Mouse (Mus musculus) bone marrow macrophage, adult 2 months (primary cell): ENCODE measurements around the gene Scarb2. TPM values are rescaled to one million over a fixed set of nuclear protein-coding genes. Genes with fewer than 3 reads are reported as not detected.

Experiments used
- H3K27ac ChIP-seq: 2 replicates; pipeline ENCODE4 v1.5.1; 2012; ENCODE audit warnings: low read depth, low read length; ENCODE audit not compliant: insufficient read depth
- H3K4me1 ChIP-seq: 2 replicates; pipeline ENCODE4 v1.6.1; 2012; ENCODE audit warnings: low read length; ENCODE audit not compliant: control insufficient read depth, insufficient read depth
- H3K4me3 ChIP-seq: 2 replicates; pipeline ENCODE4 v1.5.1; 2012; ENCODE audit warnings: mild to moderate bottlenecking, low read length, moderate library complexity; ENCODE audit not compliant: insufficient read depth
- CTCF ChIP-seq: IDR thresholded peaks from 2 replicates; pipeline ENCODE4 v1.5.1; 2012; ENCODE audit warnings: low read depth, mild to moderate bottlenecking, low read length, moderate library complexity
- POLR2A ChIP-seq: IDR thresholded peaks from 2 replicates; pipeline ENCODE4 v1.6.1; 2012; ENCODE audit warnings: mild to moderate bottlenecking, low read depth, low read length, borderline replicate concordance
- polyA plus RNA-seq: library from polyadenylated mRNA; stranded (reverse); fragments of >200 nt; gene quantifications from 2 replicates; pipeline ENCODE4 v1.2.4, GENCODE M21; 2012; ENCODE audit not compliant: missing spikeins, insufficient read depth, insufficient read length

Scarb2 gene
- polyA plus RNA-seq, 1 experiment, result 98.6 TPM

DNA sequence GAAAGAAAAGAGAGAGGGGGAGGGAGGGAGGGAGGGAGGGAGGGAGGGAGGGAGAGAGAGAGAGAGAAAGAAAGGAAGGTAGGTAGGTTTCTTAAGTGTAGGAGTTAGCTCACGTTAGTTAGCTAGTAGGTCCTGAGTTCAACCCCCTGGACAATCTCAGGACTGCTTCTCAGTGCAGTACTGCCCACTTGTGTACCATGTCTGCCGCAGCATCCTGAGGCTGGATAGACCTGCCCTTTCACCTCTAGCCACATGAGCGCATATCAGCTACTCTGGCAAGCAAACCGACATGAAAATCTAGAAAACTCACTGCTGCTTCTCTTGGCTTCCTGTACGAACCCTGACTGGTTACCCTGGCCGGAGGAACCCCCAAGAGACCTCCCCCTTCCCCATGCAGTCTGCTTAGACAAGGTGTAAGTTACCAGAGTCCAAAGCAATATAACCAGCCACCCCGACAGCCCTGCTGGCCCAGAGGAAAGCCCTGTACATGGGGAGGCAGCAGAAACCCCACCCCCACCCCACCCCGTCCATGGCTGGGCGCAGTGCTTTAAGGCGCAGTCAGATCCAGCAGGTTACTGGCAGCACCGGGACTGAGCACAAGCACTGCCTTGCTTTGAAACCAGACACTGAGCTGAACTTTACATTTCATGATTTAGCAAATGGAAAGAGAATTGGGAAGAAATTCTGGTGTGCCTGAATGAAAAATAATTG is 93.2 kb downstream of the Scarb2 start:
- H3K27ac ChIP-seq, result no peak overlapping the region
- TF ChIP-seq POLR2A (no peak), CTCF (no peak)
- H3K4me1 ChIP-seq, result peaks cover 15% of the 10 kb centered on the region
- H3K4me3 ChIP-seq, result no peak overlapping the region

DNA sequence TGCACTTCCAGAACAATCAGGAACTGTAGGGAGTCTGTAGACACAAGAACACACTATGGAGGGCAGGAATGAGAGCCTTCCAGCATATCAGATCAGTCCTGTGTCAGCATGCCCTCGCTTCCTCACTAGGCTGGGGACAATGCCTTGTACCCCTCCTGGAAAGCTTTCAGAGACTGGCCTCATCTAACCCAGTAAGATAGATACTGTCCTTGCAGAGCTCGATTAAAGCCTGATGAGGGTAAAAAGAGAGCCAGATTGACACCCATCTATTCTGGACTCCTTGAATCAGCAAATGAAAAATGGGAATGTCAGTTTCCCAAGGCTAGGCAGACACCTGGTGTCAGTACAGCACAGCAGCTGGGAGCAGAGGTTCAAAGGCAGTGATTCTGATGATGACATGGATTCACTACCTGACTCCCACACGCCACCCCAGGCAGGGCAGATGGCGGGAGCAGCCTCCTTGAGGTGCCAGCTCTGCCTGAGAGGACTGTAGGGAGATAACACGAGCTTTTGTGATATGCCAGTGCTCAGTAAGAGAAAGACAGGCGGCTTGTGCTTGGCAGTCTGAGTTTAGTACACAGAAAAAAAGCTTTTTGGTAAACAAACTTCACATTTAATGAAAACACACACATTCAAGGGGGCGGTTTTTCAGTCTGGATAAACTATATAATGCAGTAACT is 95.0 kb downstream of the Scarb2 start:
- H3K4me1 ChIP-seq, result peaks cover 15% of the 10 kb centered on the region

DNA sequence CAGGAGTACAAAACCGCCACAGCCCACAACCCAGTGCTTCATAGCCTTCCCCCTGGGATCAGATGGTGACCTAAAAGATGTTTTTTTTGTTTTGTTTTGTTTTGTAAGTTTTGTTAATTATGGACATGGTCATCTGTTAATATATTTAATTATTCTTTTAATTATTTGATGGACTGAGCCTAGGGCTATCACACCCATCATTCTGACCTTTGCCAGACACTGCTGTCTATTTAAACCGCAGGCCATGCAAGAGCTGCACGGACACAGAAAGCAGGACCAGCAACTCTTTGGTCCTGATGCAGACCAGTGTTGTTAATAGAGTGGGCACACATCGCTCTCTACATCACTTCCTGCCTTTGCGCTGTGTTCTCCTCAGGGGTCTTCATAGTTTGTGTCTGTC is 96.1 kb downstream of the Scarb2 start:
- peaks cover 15% of the 10 kb centered on the region for H3K4me1 ChIP-seq
- TF ChIP-seq POLR2A (no peak), CTCF (no peak)
- H3K4me3 ChIP-seq, result no peak overlapping the region
- H3K27ac ChIP-seq, result no peak overlapping the region

More for the DNA sequence above, 95.0 kb downstream of the Scarb2 start:
- H3K4me3 ChIP-seq, result no peak overlapping the region
- no peak for TF ChIP-seq POLR2A
- no peak for TF ChIP-seq CTCF
- no peak overlapping the region for H3K27ac ChIP-seq

- TF ChIP-seq POLR2A (no peak), CTCF (no peak)
- Histone ChIP-seq H3K27ac (no peak overlapping the region), H3K4me1 (peaks cover 15% of the 10 kb centered on the region), H3K4me3 (no peak overlapping the region)
These were observed 97.1 kb downstream of the Scarb2 start for GRCm38 (mm10) chr5:92409361-92410155.

GRCm38 (mm10) chr5:92404400-92404678 is 102.3 kb downstream of the Scarb2 start:
- H3K27ac ChIP-seq, result no peak overlapping the region
- no peak overlapping the region for H3K4me3 ChIP-seq
- H3K4me1 ChIP-seq, result peaks cover 2% of the 10 kb centered on the region
- no peak for TF ChIP-seq CTCF
- TF ChIP-seq POLR2A, result no peak

GRCm38 (mm10) chr5:92403562-92404399 is 102.9 kb downstream of the Scarb2 start:
- Histone ChIP-seq H3K4me1 (no peaks in the 10 kb centered on the region), H3K4me3 (no peak overlapping the region), H3K27ac (no peak overlapping the region)
- TF ChIP-seq POLR2A, result no peak

DNA sequence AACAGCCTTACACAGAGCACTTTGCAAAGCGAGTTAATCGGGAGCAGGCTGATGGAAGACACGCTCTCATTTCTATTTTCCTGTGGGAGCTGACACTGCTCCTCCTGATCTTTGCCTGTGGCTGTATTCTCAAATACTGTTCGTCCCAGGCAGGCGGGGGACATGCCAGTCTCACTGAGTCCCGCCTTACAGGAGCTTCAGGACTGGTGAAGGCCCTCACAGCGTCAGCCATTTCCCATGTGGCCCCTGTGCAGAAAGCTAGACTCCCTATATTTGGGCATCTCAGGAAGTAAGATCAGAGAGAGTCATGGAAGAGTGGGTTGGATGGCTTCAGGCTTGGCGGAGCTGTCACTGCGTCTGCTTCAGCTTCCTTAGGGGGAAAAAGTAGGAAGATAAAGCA is 103.8 kb downstream of the Scarb2 start:
- H3K4me1 ChIP-seq, result no peaks in the 10 kb centered on the region
- no peak for TF ChIP-seq CTCF
- TF ChIP-seq POLR2A, result no peak
- no peak overlapping the region for H3K4me3 ChIP-seq
- H3K27ac ChIP-seq, result no peak overlapping the region

GRCm38 (mm10) chr5:92398153-92398552 is 108.5 kb downstream of the Scarb2 start:
- Histone ChIP-seq H3K4me1 (no peaks in the 10 kb centered on the region), H3K27ac (no peak overlapping the region), H3K4me3 (no peak overlapping the region)
- TF ChIP-seq CTCF, result peak; percentile 62
- no peak for TF ChIP-seq POLR2A

DNA sequence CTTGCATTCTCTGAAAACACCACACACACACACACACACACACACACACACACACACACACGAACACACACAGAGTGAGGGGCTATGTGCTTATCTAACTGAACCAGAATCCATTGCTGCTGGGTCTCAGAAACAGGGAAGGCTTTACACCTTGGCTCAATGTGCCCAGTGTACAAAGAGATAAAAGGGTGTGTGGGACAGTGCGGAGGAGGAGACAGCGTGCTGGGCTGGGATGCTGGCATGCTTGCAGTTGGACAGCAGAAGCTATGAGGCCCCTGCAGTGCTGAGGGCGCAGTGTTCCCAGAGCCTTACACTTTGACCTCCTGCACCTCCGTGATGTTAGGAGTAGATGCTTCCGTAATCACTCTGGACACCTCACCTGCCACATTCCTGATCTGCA is 110.2 kb downstream of the Scarb2 start:
- no peak for TF ChIP-seq CTCF
- TF ChIP-seq POLR2A, result no peak
- H3K4me1 ChIP-seq, result no peaks in the 10 kb centered on the region

DNA sequence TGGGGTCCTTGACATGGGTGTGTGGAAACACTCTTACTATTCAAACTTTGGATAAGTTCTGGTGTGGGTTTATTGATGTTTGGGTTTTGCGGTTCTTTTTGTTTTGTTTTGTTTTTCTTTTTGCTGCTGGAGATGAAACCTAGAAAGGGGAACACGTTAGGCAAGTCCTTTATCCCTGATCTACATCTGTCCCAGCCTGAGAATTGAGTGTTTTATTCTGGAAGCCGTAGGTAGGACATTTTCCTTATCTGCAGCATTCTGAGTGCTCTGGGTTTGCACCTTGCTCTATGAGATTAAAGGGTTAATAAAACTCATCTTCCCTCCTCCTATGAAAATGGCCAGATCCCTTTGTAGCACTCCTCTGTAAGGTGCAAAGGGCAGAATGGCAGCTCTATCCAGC is 110.9 kb downstream of the Scarb2 start:
- Histone ChIP-seq H3K4me3 (no peak overlapping the region), H3K27ac (no peak overlapping the region), H3K4me1 (no peaks in the 10 kb centered on the region)
- TF ChIP-seq POLR2A, result no peak
- TF ChIP-seq CTCF, result no peak

More for the DNA sequence above, 110.2 kb downstream of the Scarb2 start:
- no peak overlapping the region for H3K27ac ChIP-seq
- H3K4me3 ChIP-seq, result no peak overlapping the region
